Mouse (Mus musculus) gastrocnemius, adult 18-20 months (tissue): ENCODE measurements at regions not wholly inside any gene's neighbourhood (a gene's known extent, or its start where the extent isn't known, plus 50 kb on each side); places are given as distances from the start of the nearest gene placed in this dataset.

Source experiments
- DNase-seq: peaks from one replicate; pipeline ENCODE4 v3.0.0; 2021; ENCODE audit warnings: low spot score

- no peak for DNase-seq
Measured at GRCm38 (mm10) chr7:110679916-110680315, 52.5 kb downstream of the Adm start.

DNA sequence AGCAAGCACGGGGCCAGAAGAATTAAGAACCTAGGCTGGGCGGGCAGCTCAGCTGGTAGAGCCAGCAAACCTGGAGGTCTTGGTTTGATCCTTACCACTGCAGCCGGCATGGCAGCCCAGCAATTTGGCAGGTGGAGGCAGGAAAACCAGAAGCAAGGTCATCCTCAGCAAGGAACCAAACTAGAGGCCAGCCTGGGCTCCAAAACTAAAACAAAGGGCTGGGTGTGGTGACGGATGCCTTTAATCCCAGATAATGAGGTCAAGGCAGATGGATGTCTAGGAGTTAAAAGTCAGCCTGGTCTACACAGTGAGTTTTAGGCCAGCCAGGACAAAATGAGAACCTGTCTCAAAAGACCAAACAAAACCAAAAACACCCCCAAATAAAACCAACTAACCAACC is 55.5 kb downstream of the Adm start:
- no peak for DNase-seq

DNA sequence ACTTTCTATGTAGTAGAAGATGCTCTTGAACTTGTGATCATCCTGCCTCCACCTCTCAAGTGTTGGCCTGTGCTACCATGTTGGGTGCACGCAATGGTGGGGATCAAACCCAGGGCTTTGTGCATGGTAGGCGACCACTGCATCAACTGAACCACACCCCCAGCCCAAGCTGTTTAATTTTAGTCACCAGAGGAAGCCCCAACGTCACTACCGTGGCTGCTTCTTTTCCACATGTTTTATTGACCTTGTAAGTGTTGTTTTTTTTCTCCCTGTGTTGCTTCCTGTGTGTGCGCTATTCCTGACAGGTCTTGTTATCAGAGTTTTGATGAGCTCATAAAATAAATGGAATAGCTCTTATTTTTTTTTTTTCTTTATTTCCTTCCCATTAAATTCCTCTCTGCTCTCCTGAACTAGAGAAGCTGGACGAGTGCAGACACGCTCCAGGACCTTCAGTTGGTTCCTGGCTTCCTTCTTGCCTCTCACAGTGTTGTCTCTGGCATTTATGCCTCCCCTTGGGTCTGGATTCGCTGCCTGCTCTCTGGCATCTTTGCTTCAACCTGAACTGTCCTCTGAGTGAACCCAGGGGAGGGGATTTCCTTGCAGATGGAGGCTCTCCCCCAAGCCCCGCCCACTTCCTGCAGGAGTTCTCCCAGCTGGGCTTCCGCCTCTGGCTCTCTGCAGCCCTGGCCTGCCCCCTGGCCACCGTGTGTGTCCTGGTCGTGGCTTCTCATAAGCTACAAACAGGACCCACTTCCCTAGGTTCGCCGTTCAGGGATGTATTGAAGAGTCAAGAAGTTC is 61.6 kb downstream of the Adm start:
- peak; percentile 71 for DNase-seq

DNA sequence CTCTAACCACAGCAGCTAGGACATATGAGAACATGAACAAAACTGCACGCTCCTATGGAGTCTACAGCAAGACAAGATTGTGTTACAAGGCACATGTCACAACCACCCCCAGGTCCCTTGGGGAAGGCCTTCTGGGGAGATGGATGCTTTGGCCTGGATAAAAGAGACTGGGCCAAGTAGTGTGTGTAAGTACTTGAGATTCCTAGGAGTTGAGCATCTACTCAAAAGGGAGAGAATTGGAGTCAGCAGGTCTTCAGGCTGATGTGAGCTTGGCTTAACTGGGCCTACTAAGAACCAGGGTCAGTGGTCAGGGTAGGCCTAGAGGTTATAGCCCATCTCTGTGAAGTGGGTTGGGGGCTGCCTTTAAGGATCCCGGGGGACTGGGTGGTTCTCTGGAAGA is 62.8 kb downstream of the Adm start:
- DNase-seq = no peak

- peak; percentile 55 for DNase-seq
Measured at GRCm38 (mm10) chr7:110690856-110691255, 63.4 kb downstream of the Adm start.

GRCm38 (mm10) chr7:110694262-110694661 is 66.8 kb downstream of the Adm start:
- no peak for DNase-seq

DNA sequence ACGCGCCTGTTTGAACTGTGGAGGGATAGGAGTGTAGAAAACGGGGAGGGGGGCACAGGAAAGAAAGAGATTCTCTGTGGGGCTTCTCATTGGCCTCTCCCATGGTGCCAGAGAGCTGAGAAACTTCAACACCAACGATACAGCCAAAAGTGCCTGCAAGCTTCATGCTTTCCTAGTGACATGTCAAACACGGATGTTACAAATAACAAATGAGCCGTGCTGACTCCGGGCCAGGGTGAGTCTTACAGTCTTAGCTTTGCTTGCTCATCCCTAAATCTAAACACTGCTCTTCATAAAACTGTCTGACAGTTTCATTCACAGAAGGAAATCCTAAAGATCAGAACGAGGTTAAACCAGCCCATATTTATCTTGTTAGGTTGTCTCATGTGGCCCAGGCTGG is 68.3 kb downstream of the Adm start:
- DNase-seq = no peak

DNA sequence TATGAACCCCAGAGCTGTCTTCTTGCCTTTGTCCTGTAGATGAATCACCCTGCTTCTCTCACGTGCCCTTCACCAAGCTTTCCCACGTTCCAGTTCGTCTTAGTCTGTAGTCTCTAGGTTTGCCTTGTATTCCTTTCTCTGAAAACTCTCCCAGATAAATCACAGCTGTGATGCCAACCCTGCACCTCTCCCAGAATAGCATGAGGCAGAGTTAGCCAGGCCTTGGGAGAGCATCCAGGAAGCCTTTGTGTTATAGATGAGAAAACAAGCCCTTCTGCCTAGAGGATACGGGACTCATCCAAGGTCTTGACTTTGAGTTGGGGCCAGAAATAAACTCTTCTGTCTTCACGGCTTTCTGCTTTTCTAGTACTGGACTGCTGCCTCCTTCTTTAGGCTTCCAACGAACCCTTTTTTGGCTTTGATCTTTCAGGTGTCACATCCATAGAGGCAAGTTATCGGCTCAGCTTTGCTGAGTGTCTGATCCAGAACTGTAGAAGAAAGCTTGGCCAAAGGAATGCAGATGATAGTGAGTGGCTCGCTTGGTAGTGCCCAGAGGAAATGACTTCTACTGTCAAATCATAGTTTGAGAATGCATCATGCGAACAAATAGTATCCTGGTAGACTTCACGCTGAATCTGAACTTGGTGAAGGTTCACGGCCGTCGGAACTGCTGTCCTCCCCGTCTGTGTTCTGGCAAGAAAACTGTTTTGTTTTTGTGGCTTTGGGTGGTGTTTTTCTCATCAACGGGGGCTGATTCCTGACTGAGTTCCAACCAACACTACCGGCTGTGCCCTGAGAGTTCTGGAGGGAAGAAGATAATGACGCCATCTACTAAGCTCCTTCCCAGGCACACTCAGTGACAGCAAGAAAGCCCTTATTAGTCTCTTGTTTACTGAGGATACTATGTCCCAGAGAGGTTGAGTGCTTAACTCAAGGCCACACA is 69.5 kb upstream of the Ampd3 start:
- DNase-seq = peak; percentile 40

GRCm38 (mm10) chr7:110699596-110699995 is 68.4 kb upstream of the Ampd3 start:
- DNase-seq = no peak

- peak; percentile 34 for DNase-seq
Measured at GRCm38 (mm10) chr7:110701681-110702413, 66.2 kb upstream of the Ampd3 start.

DNA sequence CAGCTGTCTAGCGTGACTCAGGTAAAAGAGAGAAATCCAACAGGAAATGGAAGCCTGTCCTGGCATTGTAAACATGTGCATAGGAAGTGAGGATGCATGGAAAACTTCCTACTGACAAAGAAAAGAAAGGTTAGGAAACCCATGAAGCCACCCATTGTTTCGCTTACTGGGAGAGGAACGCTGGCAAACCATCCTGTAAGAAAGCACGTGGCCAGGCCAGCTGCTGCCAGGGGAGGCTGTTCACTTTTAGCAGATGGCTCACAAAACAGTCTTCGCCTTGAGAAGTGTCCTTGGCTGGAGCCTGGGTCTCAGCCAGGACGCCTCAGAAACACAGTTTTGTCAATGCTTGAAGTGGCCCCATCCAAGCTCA is 65.6 kb upstream of the Ampd3 start:
- DNase-seq = peak; percentile 55

DNA sequence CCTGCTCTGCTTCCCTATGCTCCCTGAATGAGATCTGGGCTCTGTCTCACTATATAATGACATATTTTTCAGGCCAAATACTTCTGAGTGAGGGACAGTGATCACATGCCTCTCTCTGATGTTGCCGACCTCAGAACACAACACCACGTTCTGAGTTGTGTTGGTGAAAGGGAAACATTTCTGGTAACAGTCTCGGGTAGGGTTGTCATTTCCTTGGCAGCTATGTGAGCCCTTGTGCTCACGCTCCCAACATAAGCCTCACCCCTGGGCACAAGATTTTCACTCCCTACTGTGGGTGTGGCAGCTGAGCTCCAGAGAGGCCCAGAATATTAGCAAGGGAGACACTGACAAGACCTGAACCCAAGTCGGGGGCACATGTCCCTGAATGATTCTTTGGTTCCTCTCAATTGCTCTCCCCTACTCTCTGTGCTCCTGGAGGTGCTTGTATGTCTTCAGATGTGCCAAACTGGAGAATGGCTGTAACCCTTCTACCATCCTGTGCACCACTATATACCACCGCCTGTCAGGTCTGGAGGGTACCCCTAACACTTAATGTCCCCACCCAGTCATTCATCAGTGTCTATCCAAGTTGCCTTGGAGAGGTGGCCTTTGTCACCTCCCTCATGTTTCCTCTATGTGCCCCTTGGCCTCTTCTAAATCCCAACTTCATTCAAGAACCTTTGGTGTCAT is 62.5 kb upstream of the Ampd3 start:
- DNase-seq = no peak

- peak; percentile 68 for DNase-seq
Measured at GRCm38 (mm10) chr7:110706001-110706695, 61.9 kb upstream of the Ampd3 start.

DNA sequence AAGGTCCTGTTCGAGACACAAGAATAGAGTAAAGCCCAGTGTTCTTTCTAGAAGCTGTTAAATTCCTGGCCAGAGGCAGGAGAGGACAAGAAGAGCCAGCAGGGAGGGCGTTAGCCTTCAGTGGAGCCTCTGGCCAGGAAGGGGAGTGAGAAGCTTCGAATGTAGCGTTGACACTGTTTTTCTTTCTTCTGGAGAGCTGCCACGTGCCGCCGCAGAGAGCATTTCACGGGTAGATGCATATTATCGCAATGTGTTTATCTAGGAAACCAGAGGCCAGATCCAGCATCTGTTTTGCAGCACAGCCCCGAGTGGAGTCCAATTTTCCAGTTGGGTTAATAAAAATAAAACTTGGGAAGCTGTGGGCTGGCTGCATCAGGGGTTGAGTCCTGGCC is 61.3 kb upstream of the Ampd3 start:
- DNase-seq = peak; percentile 85

GRCm38 (mm10) chr7:110708116-110708515 is 59.9 kb upstream of the Ampd3 start:
- peak; percentile 86 for DNase-seq

- DNase-seq = no peak
Measured at GRCm38 (mm10) chr7:110708781-110709180, 59.2 kb upstream of the Ampd3 start.

GRCm38 (mm10) chr7:110709606-110710005 is 58.4 kb upstream of the Ampd3 start:
- DNase-seq = peak; percentile 27

- DNase-seq = no peak
Measured at GRCm38 (mm10) chr7:110710256-110710962, 57.6 kb upstream of the Ampd3 start.

GRCm38 (mm10) chr7:110713661-110714060 is 54.3 kb upstream of the Ampd3 start:
- no peak for DNase-seq

GRCm38 (mm10) chr7:110715110-110715509 is 52.9 kb upstream of the Ampd3 start:
- no peak for DNase-seq
